Mouse (Mus musculus) heart, adult 2 months (tissue): ENCODE data around the gene Pltp.

Experiments
- CTCF ChIP-seq: fragments of 200-600 bp; IDR thresholded peaks from 2 replicates; pipeline ENCODE4 v1.8.1; 2022; ENCODE audit warnings: antibody characterized with exemption, mild to moderate bottlenecking, moderate library complexity
- EP300 ChIP-seq: fragments of 200-500 bp; IDR thresholded peaks from 2 replicates; pipeline ENCODE4 v1.6.1; 2011; ENCODE audit warnings: low read depth, low read length, control low read depth; ENCODE audit not compliant: insufficient read depth
- POLR2A ChIP-seq: fragments of 200-500 bp; IDR thresholded peaks from 2 replicates; pipeline ENCODE4 v1.6.1; 2011; ENCODE audit warnings: mild to moderate bottlenecking, low read depth, low read length, control low read depth; ENCODE audit not compliant: insufficient read depth

DNA sequence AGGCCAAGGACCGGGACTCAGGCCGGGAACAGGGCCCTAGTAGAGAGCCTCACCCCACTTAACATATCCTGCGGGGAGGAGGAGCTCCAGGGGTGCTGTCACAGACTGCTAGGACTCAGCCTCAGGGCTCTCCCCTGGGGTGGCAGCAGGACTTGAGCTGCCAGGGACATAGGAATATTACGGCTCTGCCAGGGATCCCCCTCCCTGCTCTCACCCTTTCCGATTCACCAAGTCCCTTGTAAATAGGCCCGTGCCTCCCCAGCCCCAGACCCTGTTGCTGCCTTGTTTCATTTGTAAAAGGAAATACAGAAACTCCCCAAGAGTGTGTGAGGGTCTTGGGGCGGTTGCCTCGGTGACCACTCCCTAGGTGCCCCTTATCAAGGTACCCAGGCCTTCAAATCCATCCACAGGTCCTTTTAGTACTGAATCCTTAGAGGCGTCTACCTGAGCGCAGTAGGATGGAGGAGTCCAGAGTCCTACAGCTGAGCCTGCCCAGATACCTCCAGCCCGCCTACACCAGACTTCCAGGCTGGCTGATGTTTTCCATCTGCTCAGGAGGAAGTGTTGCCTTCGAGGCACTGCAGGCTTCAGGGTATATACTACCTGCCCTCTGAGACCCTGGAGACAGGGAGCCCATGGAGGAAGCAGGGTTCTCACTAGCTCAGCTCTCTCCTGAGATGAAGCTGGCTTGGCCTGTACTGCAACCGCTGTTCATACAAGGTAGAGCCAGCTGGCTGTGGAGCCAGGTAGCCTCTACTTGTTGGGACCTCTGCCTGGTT, 33.7 kb upstream of the Pltp start:
- TF ChIP-seq CTCF (no peak), EP300 (no peak), POLR2A (no peak)
